Mouse (Mus musculus): ENCODE results near the gene Ankrd53. TPM values are rescaled to one million over a fixed set of nuclear protein-coding genes. Genes with fewer than 3 reads are reported as not detected.

Ankrd53 gene
- polyA plus RNA-seq (2015; fragmentation: Illumina TruSeq; extraction: RNeasy Lipid Tissue Mini Kit (QIAGEN cat#74804); ENCODE audit: low read depth, low replicate concordance): not detected

GRCm38 (mm10) chr6:83762344-83762743, at the start of gene Ankrd53:
Gene Ankrd53, plus strand, starts transcription at chr6:83762644.

GRCm38 (mm10) chr6:83742761-83743160, 19.7 kb upstream of the Ankrd53 start, which contains the start of gene Atp6v1b1:
Gene Atp6v1b1, plus strand, starts transcription at chr6:83742990.

GRCm38 (mm10) chr6:83775638-83776293, 13.3 kb downstream of the Ankrd53 start, which contains the start of gene Tex261:
Gene Tex261, minus strand, starts transcription at chr6:83775813.

GRCm38 (mm10) chr6:83794760-83795296, 32.4 kb downstream of the Ankrd53 start, which contains the start of gene Nagk:
Gene Nagk, plus strand, starts transcription at chr6:83794982.

Other genes starting within 250 kb of the Ankrd53 start
- not detected for gene Actg2, start 226.4 kb upstream of the Ankrd53 start, polyA plus RNA-seq (2015; fragmentation: Illumina TruSeq; extraction: RNeasy Lipid Tissue Mini Kit (QIAGEN cat#74804); ENCODE audit: low read depth, low replicate concordance)
- gene Stambp, start 189.9 kb upstream of the Ankrd53 start, polyA plus RNA-seq (2015; fragmentation: Illumina TruSeq; extraction: RNeasy Lipid Tissue Mini Kit (QIAGEN cat#74804); ENCODE audit: low read depth, low replicate concordance): 33.7 TPM
- gene Clec4f, start 106.5 kb upstream of the Ankrd53 start, polyA plus RNA-seq (2015; fragmentation: Illumina TruSeq; extraction: RNeasy Lipid Tissue Mini Kit (QIAGEN cat#74804); ENCODE audit: low read depth, low replicate concordance): not detected
- not detected for gene Cd207, start 84.8 kb upstream of the Ankrd53 start, polyA plus RNA-seq (2015; fragmentation: Illumina TruSeq; extraction: RNeasy Lipid Tissue Mini Kit (QIAGEN cat#74804); ENCODE audit: low read depth, low replicate concordance)
- gene Vax2, start 51.4 kb upstream of the Ankrd53 start, polyA plus RNA-seq (2015; fragmentation: Illumina TruSeq; extraction: RNeasy Lipid Tissue Mini Kit (QIAGEN cat#74804); ENCODE audit: low read depth, low replicate concordance): not detected
- gene Atp6v1b1, start 19.7 kb upstream of the Ankrd53 start, polyA plus RNA-seq (2015; fragmentation: Illumina TruSeq; extraction: RNeasy Lipid Tissue Mini Kit (QIAGEN cat#74804); ENCODE audit: low read depth, low replicate concordance): not detected
- 31.9 TPM for gene Tex261, start 13.2 kb downstream of the Ankrd53 start, polyA plus RNA-seq (2015; fragmentation: Illumina TruSeq; extraction: RNeasy Lipid Tissue Mini Kit (QIAGEN cat#74804); ENCODE audit: low read depth, low replicate concordance)
- 56.7 TPM for gene Nagk, start 32.3 kb downstream of the Ankrd53 start, polyA plus RNA-seq (2015; fragmentation: Illumina TruSeq; extraction: RNeasy Lipid Tissue Mini Kit (QIAGEN cat#74804); ENCODE audit: low read depth, low replicate concordance)
- 65.2 TPM for gene Paip2b, start 69.1 kb downstream of the Ankrd53 start, polyA plus RNA-seq (2015; fragmentation: Illumina TruSeq; extraction: RNeasy Lipid Tissue Mini Kit (QIAGEN cat#74804); ENCODE audit: low read depth, low replicate concordance)
- 71.8 TPM for gene Zfp638, start 104.5 kb downstream of the Ankrd53 start, polyA plus RNA-seq (2015; fragmentation: Illumina TruSeq; extraction: RNeasy Lipid Tissue Mini Kit (QIAGEN cat#74804); ENCODE audit: low read depth, low replicate concordance)
- 1.5 TPM for gene Dysf, start 245.9 kb downstream of the Ankrd53 start, polyA plus RNA-seq (2015; fragmentation: Illumina TruSeq; extraction: RNeasy Lipid Tissue Mini Kit (QIAGEN cat#74804); ENCODE audit: low read depth, low replicate concordance)

Data from brain, adult 10 weeks (tissue).